Mouse (Mus musculus) colon, adult 2 months (tissue): ENCODE measurements around the gene Adcy10. TPM values are rescaled to one million over a fixed set of nuclear protein-coding genes. Genes with fewer than 3 reads are reported as not detected.

Experiments
- polyA plus RNA-seq: library from polyadenylated mRNA; depleted of rRNA; stranded (reverse); fragments of >200 nt; gene quantifications from 2 replicates; pipeline ENCODE4 v1.2.3, GENCODE M21; 2012; rRNA removed

The Adcy10 gene
- not detected in 2 replicates for polyA plus RNA-seq

DNA sequence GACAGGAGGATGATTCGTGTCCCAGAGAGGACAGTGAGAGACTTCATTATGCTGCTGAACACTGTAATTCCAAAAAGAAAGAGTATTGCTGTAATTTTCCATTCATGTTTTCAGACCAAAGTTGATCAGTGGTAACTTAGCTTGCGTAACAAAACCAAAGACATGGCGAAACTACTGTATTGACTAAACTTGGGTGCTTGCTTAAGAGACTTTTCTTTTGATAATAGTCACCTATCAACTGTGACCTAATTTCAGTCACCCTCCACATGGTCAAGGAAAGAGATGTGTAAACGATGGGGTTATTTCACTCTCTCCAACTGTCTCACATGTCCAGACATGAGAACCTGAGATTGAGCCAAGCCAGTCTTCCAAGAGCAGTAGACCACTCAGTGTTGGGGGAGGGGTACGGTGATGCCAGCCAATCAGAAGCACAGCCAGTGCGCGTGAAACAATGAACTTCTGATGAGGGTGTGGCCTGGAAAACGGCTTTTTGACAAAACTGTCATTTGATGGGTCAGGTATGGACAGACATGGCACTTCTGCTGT lies at the start of gene Adcy10:
Adcy10 (plus strand) TSS at position 496 of the 546 bp plus-strand sequence.

DNA sequence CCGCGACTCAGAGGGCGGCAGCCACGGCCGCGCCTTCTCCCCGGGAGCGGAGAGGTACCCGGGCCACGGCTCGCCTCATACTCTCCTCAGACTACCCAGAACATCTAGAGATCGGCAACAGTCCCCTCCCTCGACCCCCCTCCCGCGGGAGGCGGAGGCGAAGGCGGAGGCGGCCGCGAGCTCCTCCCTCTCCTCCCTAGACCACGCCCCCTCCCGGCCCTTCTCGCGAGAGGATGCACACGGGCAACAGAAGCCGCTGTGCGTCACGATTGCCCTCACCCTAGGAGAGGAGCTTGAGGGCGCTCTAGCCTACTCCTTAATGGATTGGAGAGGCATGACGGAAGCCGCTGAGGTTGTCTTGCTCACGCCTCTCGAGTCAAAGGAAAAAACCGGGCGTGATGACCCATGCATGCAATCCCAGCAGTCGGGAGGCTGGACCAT lies 24.6 kb upstream of the Adcy10 start, which contains the start of the genes Dcaf6 and Mpc2:
Dcaf6 (minus strand) TSS at position 116 of the 441 bp plus-strand sequence.
Mpc2 (plus strand) TSS at position 278 of the 441 bp plus-strand sequence.

Other genes with a start within 250 kb of the Adcy10 start
- 25.3 and 26.9 TPM in 2 replicates for gene Tiprl, start 248.2 kb upstream of the Adcy10 start, polyA plus RNA-seq
- gene Gpr161, start 189.4 kb upstream of the Adcy10 start, polyA plus RNA-seq: 2.8 and 4.7 TPM in 2 replicates
- 11.3 and 14.2 TPM in 2 replicates for gene Dcaf6, start 24.7 kb upstream of the Adcy10 start, polyA plus RNA-seq
- 90.3 and 90.6 TPM in 2 replicates for gene Mpc2, start 24.5 kb upstream of the Adcy10 start, polyA plus RNA-seq
- gene Mpzl1, start 149.4 kb downstream of the Adcy10 start, polyA plus RNA-seq: 44.2 and 54.2 TPM in 2 replicates
- gene Rcsd1, start 224.6 kb downstream of the Adcy10 start, polyA plus RNA-seq: 6.6 and 6.9 TPM in 2 replicates